Mouse (Mus musculus) spleen, embryonic (tissue): ENCODE measurements at regions not wholly inside any gene's neighbourhood (a gene's known extent, or its start where the extent isn't known, plus 50 kb on each side); places are given as distances from the start of the nearest gene placed in this dataset.

ENCODE experiments used
- CTCF ChIA-PET: fragments of 350-600 bp; sonication (Branson Sonifier 250); formaldehyde crosslinking; loops from one replicate; lab custom pipeline; 2022; lab: Charles Lee

GRCm38 (mm10) chr3:150050916-150051315 is 1060.6 kb upstream of the Adgrl2 start:
- CTCF ChIA-PET = no interaction called here

- CTCF ChIA-PET = interaction anchor here (0.6 kb wide), 2 partner anchors 11 to 1054 kb away, joined by 3 to 11 read pairs; no protein-coding TSS in a partner anchor
These were observed 1059.8 kb upstream of the Adgrl2 start for GRCm38 (mm10) chr3:150049876-150050830.
